Mouse (Mus musculus) thymus, postnatal 10 days (tissue): ENCODE measurements around the gene Fgfr2.
"Not testable (repeated sequence)": the region's sequence is repeated elsewhere in the genome, so short reads cannot be mapped to it uniquely, and the experiment has no call there.

Experiments used
- DNase-seq, 2 experiments: peaks; one replicate each; pipeline ENCODE4 v3.0.0; 2021; ENCODE audit warnings: low spot score in 2 of 2

Gene Fgfr2

DNA sequence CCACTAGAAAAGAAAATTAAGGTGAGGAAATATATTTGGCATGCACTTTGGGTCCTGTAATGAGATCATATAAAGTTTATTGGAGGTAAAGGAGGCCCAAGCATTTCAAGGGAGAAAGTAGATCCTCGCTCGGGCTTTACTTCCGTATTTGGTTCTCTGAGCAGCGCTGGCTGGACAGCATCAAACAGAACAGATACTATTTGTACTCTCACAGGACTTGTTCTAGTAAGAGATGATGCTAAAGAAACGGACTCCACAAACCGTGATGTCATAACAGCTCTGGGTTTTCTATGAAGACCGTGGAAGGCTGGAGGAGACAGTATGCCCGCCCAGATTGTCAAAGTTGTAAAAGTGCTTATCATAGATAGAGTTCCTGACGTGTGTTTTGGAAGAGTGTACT, 2595.8 kb downstream of the Fgfr2 start:
- no peak for DNase-seq

DNA sequence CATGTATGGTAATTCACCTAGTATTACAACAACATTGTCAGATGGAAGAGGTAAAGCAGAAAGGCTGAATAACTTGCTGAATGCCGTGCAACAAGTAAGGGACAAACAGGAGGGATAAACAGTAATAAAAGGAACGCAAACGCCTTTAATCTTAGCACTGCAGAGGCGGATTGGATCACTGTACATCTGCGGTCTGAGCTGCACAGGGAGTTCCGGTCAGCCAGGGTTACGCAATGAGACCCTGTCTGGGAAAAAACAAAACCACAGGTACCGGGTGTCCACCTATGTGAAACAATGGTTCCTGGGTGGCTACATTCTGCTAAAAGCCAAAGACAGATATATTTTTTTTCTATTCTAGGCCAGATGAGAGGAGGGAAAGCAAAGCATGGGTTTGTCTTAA, 2599.7 kb downstream of the Fgfr2 start:
- DNase-seq: no peak

DNA sequence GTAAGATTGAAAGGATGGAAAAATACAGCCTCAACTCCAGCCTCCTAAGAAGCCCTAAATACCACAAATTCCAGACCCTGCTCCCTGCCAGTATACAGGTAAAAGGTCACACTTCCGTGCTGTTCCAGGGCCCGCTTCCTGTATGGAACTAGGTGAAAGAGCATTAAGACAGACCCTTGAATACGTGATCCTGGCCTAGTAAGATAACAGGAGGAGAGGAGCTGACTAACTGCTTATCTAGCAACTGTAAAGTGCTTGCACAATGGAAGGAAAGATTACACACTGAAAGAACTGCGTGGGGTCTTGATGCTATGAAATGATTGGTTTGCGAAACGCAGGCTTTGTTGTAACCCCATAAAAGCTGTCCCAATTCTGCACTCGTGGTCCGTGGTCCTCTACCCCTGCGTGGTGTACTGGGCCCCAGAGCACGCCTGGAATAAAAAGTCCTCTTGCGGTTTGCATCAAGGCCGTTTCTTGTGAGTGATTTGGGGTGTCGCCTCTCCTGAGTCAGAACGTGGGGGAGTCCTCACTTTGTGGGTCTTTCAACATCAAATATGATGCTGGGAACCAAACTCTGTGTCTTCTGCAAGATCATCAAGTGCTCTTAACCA, 2602.2 kb downstream of the Fgfr2 start:
- no peak for DNase-seq

DNA sequence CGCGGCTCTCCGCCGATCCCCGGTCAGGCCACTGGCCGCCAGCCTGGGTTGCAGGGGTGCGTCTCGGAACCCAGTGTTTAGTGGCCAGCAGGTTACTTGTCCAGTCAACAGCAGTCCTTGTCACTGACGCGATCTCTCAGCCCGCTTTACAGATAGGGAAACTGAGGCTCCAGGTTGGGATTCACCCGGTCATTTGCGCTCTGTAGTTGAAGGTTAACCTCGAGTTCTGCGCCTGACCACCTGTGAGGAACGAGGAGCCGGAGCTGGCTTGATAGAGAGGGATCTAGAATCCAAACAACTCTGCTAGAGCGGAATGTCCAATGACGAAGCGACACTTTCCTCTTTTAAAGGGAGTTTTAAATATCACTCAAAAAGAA, 2603.1 kb downstream of the Fgfr2 start, which contains the start of gene Ate1:
Gene Ate1, minus strand, starts transcription at position 321 of the 377 bp plus-strand sequence.
- no peak for DNase-seq

DNA sequence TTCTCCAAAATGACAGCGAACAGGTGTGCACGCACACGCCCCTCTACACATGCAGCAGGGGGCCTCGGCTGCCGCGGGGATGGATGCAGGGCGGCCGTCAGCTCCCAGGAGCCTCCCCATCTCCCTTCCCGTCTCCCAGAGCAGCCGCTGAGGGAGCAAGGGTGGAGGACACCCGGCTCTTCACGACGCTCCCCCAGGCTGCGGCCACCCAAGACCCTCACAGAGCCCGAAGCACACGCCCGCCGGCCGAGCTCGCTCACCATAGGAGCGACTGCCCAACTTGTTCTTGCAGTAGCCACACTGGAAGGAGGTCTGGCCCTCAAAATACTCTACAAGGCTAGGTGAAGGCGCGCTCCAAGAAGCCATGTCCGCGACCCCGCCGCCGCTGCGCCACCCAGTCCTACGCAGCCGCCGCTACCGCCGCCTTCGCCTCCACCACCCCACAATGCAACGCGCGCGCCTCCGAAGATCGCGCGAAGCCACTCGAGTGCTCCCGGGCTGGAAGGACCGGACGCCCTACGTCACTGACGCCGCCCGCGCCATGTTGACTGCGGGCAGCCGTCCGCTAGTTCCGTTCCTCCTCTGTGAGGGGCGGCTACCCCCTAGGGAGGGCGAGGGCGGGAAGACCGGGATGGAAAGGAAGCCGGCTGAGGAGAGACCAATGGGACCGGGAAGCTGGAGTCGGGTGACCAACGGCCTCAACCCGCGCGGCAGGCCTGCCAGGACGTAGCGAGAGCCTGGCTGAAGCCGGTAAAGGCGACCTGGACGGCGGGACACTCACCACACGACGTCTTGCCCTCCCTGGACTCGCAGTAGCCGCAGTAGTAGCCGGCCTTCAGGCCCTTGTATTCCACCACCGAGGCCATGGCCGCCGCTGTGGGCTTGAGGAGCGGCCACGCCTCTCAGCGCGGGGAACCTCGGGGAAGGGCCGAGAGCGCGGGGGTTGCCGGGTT, 2603.8 kb downstream of the Fgfr2 start:
- DNase-seq: peak; percentile 93 to 98

DNA sequence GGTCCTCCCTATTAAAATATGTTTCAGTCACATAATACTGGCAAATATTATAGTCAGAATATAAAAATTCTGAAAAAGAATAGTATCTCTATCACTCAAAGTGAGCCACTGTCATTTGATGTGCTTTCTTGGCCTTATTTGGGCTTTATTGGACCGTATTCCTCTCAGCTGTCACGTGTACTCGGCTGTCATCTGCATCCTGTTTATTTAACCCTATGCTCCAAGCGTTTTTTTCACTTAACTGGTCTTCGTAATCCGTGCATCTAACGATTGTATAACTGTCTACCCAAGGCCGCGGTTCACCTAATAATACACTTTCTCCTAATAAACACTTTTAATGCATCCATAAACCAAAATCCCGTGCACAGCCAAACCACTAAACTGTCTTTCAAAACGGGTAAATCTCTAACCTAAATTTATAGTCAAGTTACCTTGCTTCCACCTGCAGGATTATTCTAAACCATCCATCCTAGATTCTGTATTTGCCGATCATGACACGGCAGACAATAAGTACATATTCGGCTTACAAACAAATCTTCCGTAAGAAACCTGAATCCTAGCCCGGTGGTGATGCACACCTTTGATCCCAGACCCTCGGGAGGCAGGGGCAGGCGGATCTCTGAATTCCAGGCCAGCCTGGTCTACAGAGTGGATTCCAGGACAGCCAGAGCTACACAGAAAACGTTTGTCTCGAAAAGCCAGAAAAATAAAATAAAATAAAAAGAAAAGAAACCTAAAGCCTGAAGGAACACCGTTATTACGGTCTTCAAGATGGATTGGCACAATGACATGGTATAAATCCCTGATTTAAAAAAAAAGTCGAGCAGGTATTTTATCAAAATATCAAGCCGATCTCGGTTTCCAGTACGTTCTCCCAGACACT, 2604.7 kb downstream of the Fgfr2 start:
- peak in 1 of 2 experiments; percentile 10 for DNase-seq

DNA sequence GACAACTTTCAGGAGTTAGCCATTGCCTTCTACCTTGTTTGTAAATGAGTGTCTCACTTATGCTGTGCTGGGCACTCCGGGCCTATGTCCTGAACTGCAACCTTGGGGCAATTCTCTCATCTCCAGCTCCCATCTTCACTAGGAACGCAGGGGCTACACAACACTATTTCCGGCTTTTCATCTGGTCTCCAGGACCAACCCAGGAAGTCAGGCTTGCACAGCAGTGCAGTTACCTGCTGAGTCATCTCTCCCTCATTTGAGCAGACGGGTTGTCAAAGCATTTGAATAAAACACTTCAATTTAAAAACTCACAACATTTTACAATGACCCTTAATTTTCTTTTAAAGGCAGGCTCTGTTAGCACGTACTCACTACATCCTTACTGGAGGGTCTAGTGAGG, 2612.9 kb downstream of the Fgfr2 start:
- no peak for DNase-seq

DNA sequence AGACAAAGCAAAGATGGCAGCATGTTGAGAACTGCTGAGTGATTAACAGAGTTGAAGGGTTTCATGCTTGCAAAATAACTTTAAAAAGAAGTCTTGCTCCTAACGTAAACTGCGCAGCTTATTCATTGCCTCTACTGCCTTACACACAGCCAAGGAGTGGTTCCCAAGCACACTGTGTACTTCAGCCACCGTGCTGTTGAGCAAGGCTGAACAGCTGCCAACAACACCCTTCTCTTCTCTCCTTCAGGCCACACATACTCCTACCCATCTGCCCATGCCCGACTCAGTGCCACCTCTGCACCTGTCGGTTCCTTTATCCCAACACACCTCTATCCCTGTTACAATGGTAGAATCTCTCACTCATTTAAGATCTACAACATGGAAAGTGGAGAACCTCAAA, 2620.1 kb downstream of the Fgfr2 start:
- DNase-seq: no peak

DNA sequence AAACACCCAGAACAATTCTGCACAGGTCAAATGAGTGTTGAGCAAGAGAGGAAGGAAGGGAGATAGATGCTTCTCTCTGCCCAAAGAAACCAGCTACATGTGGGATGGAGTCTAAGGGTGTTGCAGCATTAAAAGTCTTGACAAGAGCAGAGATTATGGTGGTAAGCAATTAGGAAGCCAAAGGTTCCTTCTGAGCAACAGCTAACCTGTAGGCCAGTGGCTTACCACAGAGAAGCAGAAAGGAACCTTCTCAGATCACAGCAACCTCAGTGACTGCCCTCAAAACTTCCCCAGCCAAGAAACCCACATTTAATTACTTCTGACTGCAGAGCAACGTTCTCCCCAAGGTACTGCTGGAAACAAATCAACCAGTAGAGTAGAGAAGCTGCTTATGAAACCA, 2621.7 kb downstream of the Fgfr2 start:
- DNase-seq: no peak

DNA sequence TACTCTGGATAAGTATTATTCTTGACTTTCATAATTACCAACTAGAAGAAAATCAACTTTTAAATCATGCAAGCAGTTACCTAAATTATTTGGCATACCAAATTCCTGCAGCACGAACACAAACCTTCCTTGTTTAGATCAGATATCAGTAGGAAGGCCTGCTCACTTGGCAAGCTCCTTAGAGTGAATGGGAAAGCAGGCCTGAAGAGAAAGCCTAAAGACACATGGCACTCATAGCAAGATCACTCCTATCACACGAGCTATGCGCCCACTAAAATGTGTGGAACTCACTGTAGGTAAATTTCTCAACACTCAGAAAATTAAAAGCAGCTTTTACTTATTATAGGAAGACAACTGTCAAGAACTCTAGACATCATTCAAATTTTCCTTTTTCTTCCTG, 2629.8 kb downstream of the Fgfr2 start:
- DNase-seq: no peak

DNA sequence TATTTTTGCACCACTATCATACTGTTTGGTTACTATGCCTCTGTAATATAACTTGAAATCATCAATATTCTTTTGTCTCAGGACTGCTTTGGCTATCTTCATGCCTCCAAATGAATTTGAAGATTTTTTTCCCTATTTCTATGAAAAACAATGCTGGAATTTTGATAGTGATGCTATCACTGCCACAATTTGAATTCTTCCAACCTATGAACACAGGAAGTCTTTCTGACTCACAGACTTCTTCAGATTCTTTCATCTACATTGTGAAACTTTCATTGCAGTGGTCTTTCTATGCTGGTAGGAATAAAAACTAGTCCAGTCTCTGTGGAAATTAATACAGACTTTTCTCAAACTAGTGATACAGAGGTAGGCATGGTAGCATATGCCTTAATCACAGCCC, 2631.1 kb downstream of the Fgfr2 start:
- no peak for DNase-seq

DNA sequence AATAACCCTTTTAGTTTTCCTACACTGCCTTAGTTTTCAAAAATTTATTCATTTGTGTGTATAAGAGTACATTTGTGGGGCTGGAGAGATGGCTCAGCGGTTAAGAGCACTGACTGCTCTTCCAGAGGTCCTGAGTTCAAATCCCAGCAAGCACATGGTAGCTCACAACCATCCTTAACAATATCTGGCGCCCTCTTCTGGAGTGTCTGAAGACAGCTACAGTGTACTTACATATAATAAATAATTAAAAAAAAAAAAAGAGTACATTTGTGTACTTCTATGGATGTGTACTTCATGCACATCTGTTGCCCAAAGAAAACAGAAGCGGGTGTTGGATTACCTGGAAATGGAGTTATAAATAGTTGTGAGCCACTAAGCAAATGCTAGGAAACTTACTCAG, 2644.1 kb downstream of the Fgfr2 start:
- not testable (repeated sequence) for DNase-seq

DNA sequence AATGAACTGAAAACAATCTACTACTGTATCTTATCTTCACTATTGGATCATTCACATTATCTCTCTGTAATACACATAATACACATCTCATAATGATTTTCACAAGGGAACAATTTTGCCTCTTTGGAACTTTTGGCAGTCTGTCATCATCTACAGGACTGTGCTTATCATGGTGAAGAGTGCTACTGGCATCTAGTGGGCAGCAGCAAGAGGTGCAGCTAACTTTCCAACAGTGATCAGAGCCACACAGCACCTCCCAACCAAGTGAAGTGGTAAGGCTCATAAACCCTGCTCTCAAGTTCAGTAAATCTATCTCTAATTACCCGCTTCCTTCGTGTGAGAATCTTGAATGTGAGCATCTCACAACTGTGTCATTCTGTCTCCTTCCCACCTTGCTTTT, 2647.2 kb downstream of the Fgfr2 start:
- DNase-seq: peak in 1 of 2 experiments; percentile 20

DNA sequence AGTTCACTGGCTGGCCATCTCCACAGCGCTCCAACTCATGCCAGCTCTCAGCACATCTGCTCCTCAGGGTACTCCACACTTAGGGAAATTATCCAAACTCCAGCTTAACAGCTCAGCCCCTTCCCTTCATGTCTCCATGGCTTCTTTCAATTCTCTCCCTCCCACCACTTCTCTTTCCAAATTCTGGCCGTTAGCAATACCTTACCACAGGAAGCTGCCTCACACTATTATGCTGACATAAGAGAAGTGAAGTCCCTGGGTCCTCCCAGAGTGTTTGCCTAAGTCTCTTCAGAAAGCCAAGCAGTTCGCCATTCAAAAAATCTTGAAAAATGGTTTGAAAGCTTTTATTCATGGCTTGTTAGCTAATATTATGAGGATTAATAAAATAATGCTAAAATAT, 2649.3 kb downstream of the Fgfr2 start:
- DNase-seq: no peak

DNA sequence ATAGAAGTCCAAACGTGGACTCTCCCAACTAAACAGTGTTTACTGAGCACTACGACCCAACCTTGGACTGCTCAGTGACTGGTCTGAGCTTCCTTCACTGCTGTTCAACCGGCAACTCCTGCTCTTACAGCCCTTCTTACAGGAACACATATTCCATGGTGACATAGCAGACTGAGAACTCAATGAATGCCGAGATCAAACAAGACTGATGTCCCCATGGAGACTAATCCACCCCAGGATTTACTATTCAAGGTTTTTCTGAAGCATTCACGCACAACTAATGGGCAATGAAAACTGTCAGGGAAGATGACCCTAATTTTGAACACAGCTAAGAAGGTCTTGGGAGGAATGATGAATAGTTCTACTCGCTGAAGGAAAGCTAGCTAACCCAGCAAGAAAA, 2650.5 kb downstream of the Fgfr2 start:
- DNase-seq: no peak

DNA sequence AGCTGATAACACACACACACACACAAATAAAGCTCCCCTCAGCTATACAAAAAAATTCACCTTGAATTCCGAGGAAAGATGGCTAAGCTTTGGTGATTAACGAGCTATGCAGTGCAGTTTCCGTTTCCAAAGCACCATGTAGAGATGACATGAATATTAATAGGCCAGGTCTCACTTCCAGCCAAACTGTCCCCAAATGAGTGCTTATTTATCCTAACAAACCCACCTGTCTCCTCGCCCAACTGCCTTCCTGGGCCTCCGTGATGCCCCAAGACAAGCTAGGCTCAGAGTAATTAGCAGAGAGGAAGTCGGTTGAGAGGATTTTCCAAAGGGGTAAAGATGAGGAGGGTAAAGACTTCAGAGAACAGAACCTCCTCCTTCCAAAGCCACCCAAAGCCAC, 2652.1 kb downstream of the Fgfr2 start:
- DNase-seq: no peak

DNA sequence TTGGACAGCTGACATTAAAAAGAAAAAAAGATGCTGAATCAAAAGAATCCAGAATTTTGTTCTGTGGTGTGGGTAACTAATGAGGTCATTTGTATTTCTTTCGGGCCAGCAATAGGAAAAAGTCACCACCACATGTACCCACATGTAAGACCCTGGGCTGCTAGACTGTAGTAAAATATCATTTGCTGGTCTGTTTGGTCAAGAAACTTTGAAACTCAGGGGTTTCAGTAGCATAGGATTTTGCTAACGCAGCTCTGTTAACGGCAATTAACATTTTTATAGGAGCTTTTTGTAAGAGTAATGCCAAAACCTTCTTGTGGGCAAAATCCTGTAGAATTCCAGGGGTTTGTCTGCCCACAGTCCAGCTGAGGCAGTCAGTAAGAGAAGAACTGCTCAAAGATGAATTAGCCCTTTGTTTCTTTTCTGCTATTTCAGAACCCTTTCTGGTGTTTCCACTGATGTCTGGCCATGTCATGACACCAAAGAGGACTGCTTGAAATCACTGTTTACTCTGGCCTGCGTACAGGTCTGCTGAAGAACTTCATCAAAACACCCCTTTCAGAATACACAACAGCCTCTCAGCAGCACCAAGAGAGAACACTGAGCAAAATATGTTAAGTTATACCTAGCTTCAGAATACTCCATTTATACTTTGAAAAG, 2667.4 kb downstream of the Fgfr2 start:
- DNase-seq: no peak

DNA sequence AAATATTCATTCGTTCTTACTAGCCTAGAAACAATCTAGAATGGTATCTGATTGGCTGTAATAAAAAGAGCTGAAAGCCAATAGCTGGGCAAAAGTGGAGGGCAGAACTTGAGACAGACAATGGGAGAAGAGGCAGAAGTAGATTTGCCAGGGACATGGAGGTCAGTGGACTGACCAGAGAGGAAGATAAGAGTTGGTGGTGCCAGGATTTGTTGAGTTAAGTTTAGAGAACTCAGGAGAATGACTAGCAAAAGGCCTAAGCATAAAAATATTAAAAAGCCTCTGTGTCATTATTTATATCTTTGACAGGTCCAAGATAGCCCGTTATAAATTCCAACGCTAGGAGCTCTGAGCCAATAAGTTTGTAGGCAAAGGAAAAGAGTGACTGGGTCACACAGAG, 2668.9 kb downstream of the Fgfr2 start:
- DNase-seq: no peak

DNA sequence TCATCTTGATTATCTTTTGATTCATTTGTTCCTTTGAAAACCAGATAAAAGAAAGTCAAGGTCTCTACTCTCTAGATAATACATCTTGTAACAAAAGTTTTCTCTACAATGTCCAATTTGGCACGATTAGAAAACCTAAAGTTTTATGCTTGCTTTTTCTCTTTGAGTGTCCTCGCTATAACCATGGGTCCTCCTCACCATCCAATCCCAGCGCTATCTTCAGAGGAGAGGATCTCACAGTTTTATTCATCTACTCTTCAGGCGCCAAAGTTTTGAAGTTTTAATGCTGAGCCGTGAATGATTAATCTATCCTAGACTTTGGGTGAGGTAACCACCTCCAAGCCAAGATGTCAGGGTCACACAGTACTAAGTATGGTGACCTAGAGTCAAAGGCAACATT, 2687.4 kb downstream of the Fgfr2 start:
- no peak for DNase-seq

DNA sequence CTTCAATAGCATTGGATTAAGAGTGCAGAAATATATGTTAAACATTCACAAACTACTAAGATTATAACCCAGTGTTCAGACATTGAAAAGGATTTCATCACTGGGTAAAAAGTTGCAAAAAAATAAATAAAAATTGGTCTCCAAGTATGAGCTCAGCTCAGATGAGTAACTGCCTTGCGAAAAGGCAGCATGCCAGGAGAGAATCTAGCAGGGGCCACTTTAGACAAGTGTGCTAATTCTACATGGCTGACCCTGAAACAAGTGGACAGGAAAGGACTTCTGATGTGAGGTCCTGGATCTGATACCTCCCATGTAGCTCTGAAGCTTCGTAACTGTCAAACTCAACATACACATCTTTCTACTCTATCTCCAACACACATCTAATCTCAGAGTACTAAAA, 2691.0 kb downstream of the Fgfr2 start:
- DNase-seq: no peak

DNA sequence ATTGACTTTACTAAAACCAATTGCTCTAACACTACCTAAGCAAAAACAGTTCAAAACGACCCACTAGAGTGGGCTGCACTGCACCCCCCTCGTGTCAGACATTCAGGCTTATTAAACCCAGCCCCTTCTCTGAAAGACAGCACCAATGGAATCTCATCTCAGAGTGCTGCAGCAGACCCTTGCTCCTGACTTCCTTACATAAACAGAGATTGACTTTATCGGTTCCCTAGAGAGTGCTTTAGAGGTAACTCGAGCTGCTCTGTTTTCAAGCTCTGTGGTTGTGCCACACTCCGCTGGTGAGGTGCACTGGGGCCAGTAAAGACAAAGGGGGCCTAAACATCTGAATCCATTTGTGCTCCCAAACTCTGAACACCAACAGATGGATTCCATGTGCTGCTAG, 2696.6 kb downstream of the Fgfr2 start:
- DNase-seq: no peak

DNA sequence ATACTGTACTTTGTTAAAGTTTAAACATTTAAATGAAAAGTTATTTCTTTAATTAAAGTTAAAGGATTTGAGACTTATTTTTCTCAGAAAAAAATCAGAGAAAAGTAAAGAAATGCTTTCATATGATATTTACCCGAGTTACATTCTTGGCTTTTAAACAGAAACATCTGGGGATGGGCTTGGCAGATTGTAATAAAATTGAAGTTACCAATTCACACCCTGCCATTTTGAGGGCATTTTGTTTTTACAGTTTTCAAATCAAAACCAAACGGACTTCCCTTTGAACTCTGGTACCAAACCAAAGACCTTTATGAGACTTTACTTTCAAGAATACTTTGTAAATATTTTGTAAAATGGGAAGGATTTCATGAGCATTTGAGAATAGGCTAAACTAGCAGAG, 2697.2 kb downstream of the Fgfr2 start:
- no peak for DNase-seq
